ENCODE assay signal across 26 mouse cellular contexts in genomic region chr6:32120931-32121330, GRCm38 (mm10).
DNase-seq lines count a peak whose midpoint lies in the region; ATAC-seq lines count a peak whose summit lies in the region.
"Had no signal": no experiment of that assay in that cellular context is flagged by ENCODE, and none has a peak within 500 bp of the region (broad histone marks: within the 10 kb centered on the region; RNA-seq: fewer than 3 reads in every experiment).

No protein-coding gene starts in this region.

- H3K9me3 ChIP-seq in heart, embryonic 11.5 days (replicated peaks; ENCODE audit: control insufficient read depth, low read length): no peaks in the 10 kb centered on the region
- H3K9me3 ChIP-seq: embryonic facial prominence, embryonic 12.5 days; embryonic facial prominence, embryonic 15.5 days; forebrain, embryonic 10.5 days; forebrain, embryonic 12.5 days; G1E had no signal

- no peak overlapping the region for H3K27ac ChIP-seq in heart, embryonic 11.5 days (ENCODE audit: low read depth, low read length)
- H3K27ac ChIP-seq: embryonic facial prominence, embryonic 12.5 days; embryonic facial prominence, embryonic 15.5 days; forebrain, embryonic 10.5 days; forebrain, embryonic 12.5 days had no signal

- H3K4me3 ChIP-seq in heart, embryonic 11.5 days (ENCODE audit: low read depth, low read length): no peak overlapping the region
- H3K4me3 ChIP-seq: embryonic facial prominence, embryonic 12.5 days; embryonic facial prominence, embryonic 15.5 days; erythroblast, embryonic 14.5 days; forebrain, embryonic 10.5 days; forebrain, embryonic 12.5 days had no signal

- H3K36me3 ChIP-seq in heart, embryonic 11.5 days (ENCODE audit: control insufficient read depth, insufficient read depth, low read length): no peaks in the 10 kb centered on the region
- H3K36me3 ChIP-seq: embryonic facial prominence, embryonic 12.5 days; embryonic facial prominence, embryonic 15.5 days; forebrain, embryonic 10.5 days; forebrain, embryonic 12.5 days; G1E had no signal

- WGBS in heart, embryonic 11.5 days (ENCODE audit: insufficient replicate concordance): 47% methylated on average over 1 of the region's 1 CpGs

- no peak overlapping the region for H3K4me2 ChIP-seq in heart, embryonic 11.5 days
- H3K4me2 ChIP-seq: embryonic facial prominence, embryonic 12.5 days; embryonic facial prominence, embryonic 15.5 days; forebrain, embryonic 12.5 days had no signal

- DNase-seq in embryo, embryonic 11 days: peak; percentile 8
- no peak for DNase-seq in embryo, embryonic 9.5 days (ENCODE audit: extremely low spot score)
- DNase-seq in heart, adult 11 months: peak; percentile 19
- peak; percentile 51 for DNase-seq in mesoderm, embryonic 11.5 days (ENCODE audit: low read depth, low spot score)
- peak; percentile 76 for DNase-seq in retina, postnatal 1 day
- no peak for DNase-seq in frontal cortex, adult 2 months (ENCODE audit: extremely low spot score in 1 of 2, low spot score in 1 of 2)
- DNase-seq in B cell, adult 2 months: no peak
- DNase-seq: adrenal gland, adult 2 months; adrenal gland, postnatal 10 days; adrenal gland, postnatal 25 days; cerebellum, adult 11 months; cerebellum, adult 18-20 months; cerebellum, adult 8-10 months; cerebellum, adult 9-11 months; cerebellum, postnatal 14 days; cerebellum, postnatal 36 days had no signal

- H3K27me3 ChIP-seq in heart, embryonic 11.5 days (ENCODE audit: control insufficient read depth, insufficient read depth, low read length): no peaks in the 10 kb centered on the region
- H3K27me3 ChIP-seq: embryonic facial prominence, embryonic 12.5 days; embryonic facial prominence, embryonic 15.5 days; forebrain, embryonic 12.5 days had no signal

- ATAC-seq in heart, embryonic 11.5 days (replicated peaks; ENCODE audit: insufficient number of reproducible peaks, low FRiP score, low TSS enrichment): no peak
- ATAC-seq: CD4-positive, CD25-positive, alpha-beta regulatory T cell, adult 4 months; forebrain, embryonic 14.5 days; forebrain, embryonic 16.5 days had no signal

- H3K4me1 ChIP-seq in heart, embryonic 11.5 days (ENCODE audit: control insufficient read depth, insufficient read depth, low read length): no peaks in the 10 kb centered on the region
- H3K4me1 ChIP-seq: embryonic facial prominence, embryonic 12.5 days; embryonic facial prominence, embryonic 15.5 days; forebrain, embryonic 10.5 days; forebrain, embryonic 12.5 days had no signal

- H3K9ac ChIP-seq in heart, embryonic 11.5 days (ENCODE audit: low read depth, low read length): no peak overlapping the region
- H3K9ac ChIP-seq: embryonic facial prominence, embryonic 12.5 days; embryonic facial prominence, embryonic 15.5 days; forebrain, embryonic 12.5 days had no signal

Comparison
In these comparisons a context has a peak if more than half of its experiments do, and no peak if none do; other contexts are left out.
1. DNase-seq: peak in embryo, embryonic 11 days (single experiment), heart, adult 11 months (single experiment), mesoderm, embryonic 11.5 days (single experiment) and retina, postnatal 1 day (single experiment); none in embryo, embryonic 9.5 days (single experiment), frontal cortex, adult 2 months (0 of 2) and B cell, adult 2 months (0 of 2).